Mouse (Mus musculus) spleen, adult 2 months (tissue): ENCODE results near the gene Plce1.

Experiments used
- CTCF ChIP-seq: fragments of 200-500 bp; IDR thresholded peaks from 2 replicates; pipeline ENCODE4 v1.5.1; 2011; ENCODE audit warnings: mild to moderate bottlenecking, inconsistent platforms; ENCODE audit not compliant: insufficient read depth, insufficient read length, insufficient replicate concordance; ENCODE audit errors: extremely low read depth
- POLR2A ChIP-seq: fragments of 200-500 bp; IDR thresholded peaks from 2 replicates; pipeline ENCODE4 v1.6.1; 2011; ENCODE audit warnings: low read depth, low read length, inconsistent platforms

- TF ChIP-seq POLR2A (no peak), CTCF (no peak)
Observed at GRCm38 (mm10) chr19:38672015-38672600, 191.2 kb downstream of the Plce1 start.
